Mouse (Mus musculus) ES-E14 (cell line): ENCODE measurements around the gene Chst11. TPM values are rescaled to one million over a fixed set of nuclear protein-coding genes. Genes with fewer than 3 reads are reported as not detected.

Experiments used
- DNase-seq: peaks from one replicate; pipeline ENCODE4 v3.0.0-alpha.2; 2013; ENCODE audit warnings: low read depth, low spot score
- H3K27ac ChIP-seq: 2 replicates; pipeline ENCODE4 v1.5.1; 2012; ENCODE audit warnings: low read depth, mild to moderate bottlenecking, low read length, moderate library complexity, mixed read lengths; ENCODE audit not compliant: poor library complexity, insufficient read depth, severe bottlenecking
- H3K36me3 ChIP-seq: 2 replicates; pipeline ENCODE4 v1.6.1; 2012; ENCODE audit warnings: mild to moderate bottlenecking, low read length, moderate library complexity, mixed read lengths; ENCODE audit not compliant: control insufficient read depth, poor library complexity, insufficient read depth, severe bottlenecking
- H3K4me1 ChIP-seq, 2 experiments: fragments of 150-350 bp in 1 of 2; sonication (generic) in 1 of 2; 2 replicates each; pipeline ENCODE4 v1.6.1; 2012; ENCODE audit warnings: low read length in 2 of 2, mild to moderate bottlenecking in 1 of 2, mixed read lengths in 1 of 2; ENCODE audit not compliant: control insufficient read depth in 2 of 2, insufficient read depth in 2 of 2, poor library complexity in 1 of 2
- H3K4me3 ChIP-seq, 2 experiments: fragments of 150-350 bp in 1 of 2; sonication (generic) in 1 of 2; 2 replicates each; pipeline ENCODE4 v1.5.1; 2012; ENCODE audit warnings: low read length in 2 of 2, low read depth in 1 of 2, mild to moderate bottlenecking in 1 of 2, mixed read lengths in 1 of 2; ENCODE audit not compliant: insufficient read depth in 1 of 2, poor library complexity in 1 of 2, severe bottlenecking in 1 of 2
- H3K9ac ChIP-seq: 2 replicates; pipeline ENCODE4 v1.6.1; 2012; ENCODE audit warnings: low read depth, mild to moderate bottlenecking, low read length, mixed read lengths; ENCODE audit not compliant: poor library complexity, insufficient read depth, severe bottlenecking
- H3K9me3 ChIP-seq: fragments of 150-350 bp; sonication (generic); 2 replicates; pipeline ENCODE4 v1.6.1; 2012; ENCODE audit warnings: low read depth, mild to moderate bottlenecking, low read length; ENCODE audit not compliant: control insufficient read depth, insufficient read depth
- CHD2 ChIP-seq: IDR thresholded peaks from 2 replicates; pipeline ENCODE4 v1.6.1; 2014; ENCODE audit warnings: mild to moderate bottlenecking, low read depth, low read length, inconsistent platforms
- HCFC1 ChIP-seq: IDR thresholded peaks from 2 replicates; pipeline ENCODE4 v1.6.1; 2012; ENCODE audit warnings: low read length, inconsistent platforms, borderline replicate concordance; ENCODE audit not compliant: insufficient read depth
- MAFK ChIP-seq: IDR thresholded peaks from 2 replicates; pipeline ENCODE4 v1.6.1; 2014; ENCODE audit warnings: mild to moderate bottlenecking, low read depth, low read length, inconsistent platforms; ENCODE audit not compliant: insufficient read depth
- ZC3H11A ChIP-seq: IDR thresholded peaks from 2 replicates; pipeline ENCODE4 v1.6.1; 2012; ENCODE audit warnings: low read depth, mild to moderate bottlenecking, inconsistent platforms, low read length, borderline replicate concordance
- ZNF384 ChIP-seq: IDR thresholded peaks from 2 replicates; pipeline ENCODE4 v1.6.1; 2012; ENCODE audit warnings: low read depth, low read length, inconsistent platforms
- in situ Hi-C, 2 experiments: fragments of 600-800 bp; cut with MboI; formaldehyde crosslinking; loops; one replicate each; pipeline ENCODE4 v1.15.1; 2025; ENCODE audit warnings: low sequenced_read_pairs in 2 of 2, inconsistent platforms in 1 of 2; ENCODE audit not compliant: unreplicated experiment in 2 of 2
- total RNA-seq: library from RNA; depleted of rRNA; stranded (reverse); fragments of 300-350 nt; gene quantifications from 2 replicates; pipeline ENCODE4 v1.2.3, GENCODE M21; 2012

The Chst11 gene
- total RNA-seq, 1 experiment, result 8.6 TPM

GRCm38 (mm10) chr10:83036340-83037045 is 51.2 kb downstream of the Chst11 start:
- no peaks in the 10 kb centered on the region for H3K9me3 ChIP-seq
- H3K9ac ChIP-seq, result no peak overlapping the region
- no peak for TF ChIP-seq ZC3H11A
- H3K4me1 ChIP-seq, result peaks cover 0 to 3% of the 10 kb centered on the region in 2 experiments; a peak in 1 of 4 replicates
- H3K36me3 ChIP-seq, result no peaks in the 10 kb centered on the region
- no peak for DNase-seq
- no peak overlapping the region for H3K27ac ChIP-seq
- no peak overlapping the region for H3K4me3 ChIP-seq
- in situ Hi-C loops, result no loop called here

GRCm38 (mm10) chr10:83038166-83038565 is 52.9 kb downstream of the Chst11 start:
- in situ Hi-C loops, result no loop called here
- TF ChIP-seq CHD2 (no peak), ZNF384 (no peak), MAFK (no peak), HCFC1 (no peak), ZC3H11A (no peak)
- no peak overlapping the region for H3K9ac ChIP-seq
- no peaks in the 10 kb centered on the region for H3K36me3 ChIP-seq
- no peak overlapping the region for H3K4me3 ChIP-seq
- no peak overlapping the region for H3K27ac ChIP-seq
- no peak for DNase-seq
- peaks cover 0 to 3% of the 10 kb centered on the region in 2 experiments; a peak in 1 of 4 replicates for H3K4me1 ChIP-seq
- no peaks in the 10 kb centered on the region for H3K9me3 ChIP-seq

- H3K27ac ChIP-seq, result no peak overlapping the region
- in situ Hi-C loops, result no loop called here
- no peaks in the 10 kb centered on the region for H3K9me3 ChIP-seq
- H3K4me3 ChIP-seq, result no peak overlapping the region
- no peak for DNase-seq
- H3K9ac ChIP-seq, result no peak overlapping the region
- H3K36me3 ChIP-seq, result no peaks in the 10 kb centered on the region
- H3K4me1 ChIP-seq, result peaks cover 0 to 3% of the 10 kb centered on the region in 2 experiments; a peak in 1 of 4 replicates
- TF ChIP-seq CHD2 (no peak), MAFK (no peak), ZNF384 (no peak), HCFC1 (no peak), ZC3H11A (no peak)
Observed at GRCm38 (mm10) chr10:83039414-83039813, 54.1 kb downstream of the Chst11 start.

GRCm38 (mm10) chr10:83041875-83042274 is 56.6 kb downstream of the Chst11 start:
- no peak for DNase-seq
- no peak overlapping the region for H3K9ac ChIP-seq
- in situ Hi-C loops, result no loop called here
- TF ChIP-seq CHD2 (no peak), ZC3H11A (no peak), HCFC1 (no peak), ZNF384 (no peak), MAFK (no peak)
- no peak overlapping the region for H3K27ac ChIP-seq
- no peaks in the 10 kb centered on the region for H3K4me1 ChIP-seq
- H3K9me3 ChIP-seq, result no peaks in the 10 kb centered on the region
- H3K36me3 ChIP-seq, result no peaks in the 10 kb centered on the region
- H3K4me3 ChIP-seq, result no peak overlapping the region
